Mouse (Mus musculus) heart, embryonic 10.5 days (tissue): ENCODE data around the gene Otud7b. TPM values are rescaled to one million over a fixed set of nuclear protein-coding genes. Genes with fewer than 3 reads are reported as not detected.
"Not testable (repeated sequence)": the region's sequence is repeated elsewhere in the genome, so short reads cannot be mapped to it uniquely, and the experiment has no call there.

Source experiments
- DNase-seq: peaks from one replicate; pipeline ENCODE4 v3.0.0-alpha.2; 2017; ENCODE audit warnings: low spot score
- H3K27ac ChIP-seq: fragments of 300-500 bp; sonication (generic); 2 replicates; pipeline ENCODE4 v1.5.1; 2016; ENCODE audit warnings: mild to moderate bottlenecking
- H3K27me3 ChIP-seq: fragments of 300-500 bp; sonication (generic); 2 replicates; pipeline ENCODE4 v1.6.1; 2016; ENCODE audit warnings: mild to moderate bottlenecking; ENCODE audit not compliant: poor library complexity, insufficient read depth, severe bottlenecking
- H3K36me3 ChIP-seq: fragments of 300-500 bp; sonication (generic); 2 replicates; pipeline ENCODE4 v1.6.1; 2016; ENCODE audit warnings: mild to moderate bottlenecking, moderate library complexity
- H3K4me1 ChIP-seq: fragments of 300-500 bp; sonication (generic); 2 replicates; pipeline ENCODE4 v1.6.1; 2016; ENCODE audit warnings: mild to moderate bottlenecking
- H3K4me3 ChIP-seq: fragments of 300-500 bp; sonication (generic); 2 replicates; pipeline ENCODE4 v1.5.1; 2016; ENCODE audit warnings: mild to moderate bottlenecking, moderate library complexity
- H3K9me3 ChIP-seq: fragments of 300-500 bp; sonication (generic); 2 replicates; pipeline ENCODE4 v1.6.1; 2016; ENCODE audit warnings: mild to moderate bottlenecking, moderate library complexity
- WGBS: fragments of 180-500 bp; shearing (Covaris S2); methylation state at CpG from one replicate; pipeline ENCODE4 v1.1.7; 2016; 5-methylcytosine and 5-hydroxymethylcytosine counted together
- polyA plus RNA-seq: library from polyadenylated mRNA; unstranded; fragments of >200 nt; fragmentation: Nextera tagmentation; extraction: Ambion mirVana; gene quantifications from 2 replicates; pipeline ENCODE4 v1.2.1, GENCODE M21; 2016

Otud7b gene
- polyA plus RNA-seq, 1 experiment from 2014 or later, result 15.2 TPM

GRCm38 (mm10) chr3:96198601-96199251, 94.4 kb downstream of the Otud7b start:
- not testable (repeated sequence) for DNase-seq, H3K9me3 ChIP-seq, H3K27me3 ChIP-seq
- H3K4me1 ChIP-seq, result peaks cover 21% of the 10 kb centered on the region
- WGBS, result 24% methylated on average over 8 of the region's 8 CpGs
- H3K27ac ChIP-seq, result peak overlapping the region; percentile 52; the same call in 1 of the 2 replicates
- peaks cover 21% of the 10 kb centered on the region for H3K36me3 ChIP-seq
- H3K4me3 ChIP-seq, result peak overlapping the region; percentile 29; the same call in 1 of the 2 replicates

- no peak overlapping the region for H3K4me3 ChIP-seq
- H3K27ac ChIP-seq, result no peak overlapping the region
- no peak for DNase-seq
- no peaks in the 10 kb centered on the region for H3K9me3 ChIP-seq
- WGBS, result 39% methylated on average over 2 of the region's 2 CpGs
- H3K4me1 ChIP-seq, result peaks cover 21% of the 10 kb centered on the region
- no peaks in the 10 kb centered on the region for H3K27me3 ChIP-seq
- peaks cover 11% of the 10 kb centered on the region for H3K36me3 ChIP-seq
Observed at GRCm38 (mm10) chr3:96199731-96200130, 95.4 kb downstream of the Otud7b start.

GRCm38 (mm10) chr3:96207819-96208218, 103.5 kb downstream of the Otud7b start:
- 84% methylated on average over 3 of the region's 3 CpGs for WGBS
- Histone ChIP-seq H3K4me3 (no peak overlapping the region), H3K27ac (no peak overlapping the region), H3K36me3 (no peaks in the 10 kb centered on the region), H3K4me1 (peaks cover 6% of the 10 kb centered on the region), H3K27me3 (peaks cover 6% of the 10 kb centered on the region; the same call in 1 of the 2 replicates), H3K9me3 (no peaks in the 10 kb centered on the region)
- DNase-seq, result no peak

DNA sequence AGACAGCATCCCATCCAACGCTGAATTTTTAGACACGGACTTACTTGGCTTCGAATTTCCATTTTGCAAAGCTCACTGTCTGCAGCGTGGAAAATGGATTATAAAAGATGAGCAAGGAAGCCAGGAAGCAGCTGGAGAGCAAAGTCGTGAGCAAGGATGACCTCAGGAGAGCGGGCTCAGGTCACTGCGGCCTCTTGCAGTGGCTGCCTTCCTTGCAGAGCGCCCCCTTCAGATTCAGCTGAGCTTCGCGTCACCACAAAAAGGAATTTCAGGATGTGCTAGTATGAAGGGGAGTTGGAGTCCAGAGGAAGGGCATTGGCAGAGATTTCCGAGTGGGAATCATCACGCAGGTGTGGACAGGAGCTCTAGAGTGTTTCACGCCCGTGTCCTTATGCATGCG, 104.9 kb downstream of the Otud7b start:
- no peak overlapping the region for H3K27ac ChIP-seq
- WGBS, result 19% methylated on average over 15 of the region's 15 CpGs
- H3K9me3 ChIP-seq, result no peaks in the 10 kb centered on the region
- peaks cover 6% of the 10 kb centered on the region; the same call in 1 of the 2 replicates for H3K27me3 ChIP-seq
- H3K36me3 ChIP-seq, result no peaks in the 10 kb centered on the region
- H3K4me3 ChIP-seq, result no peak overlapping the region
- DNase-seq, result no peak
- H3K4me1 ChIP-seq, result peaks cover 6% of the 10 kb centered on the region

Other genes starting within 250 kb of the Otud7b start
- gene Prpf3, start 248.6 kb upstream of the Otud7b start, polyA plus RNA-seq, result 40.4 and 55.1 TPM in 2 replicates
- 380 and 402 TPM in 2 replicates for gene Mrps21, start 233.0 kb upstream of the Otud7b start, polyA plus RNA-seq
- gene Ciart, start 222.3 kb upstream of the Otud7b start, polyA plus RNA-seq, result 6.0 and 10.7 TPM in 2 replicates
- gene BC028528, start 212.5 kb upstream of the Otud7b start, polyA plus RNA-seq, result 18.5 and 26.4 TPM in 2 replicates
- gene Aph1a, start 210.6 kb upstream of the Otud7b start, polyA plus RNA-seq, result 30.4 and 39.4 TPM in 2 replicates
- 47.2 and 68.0 TPM in 2 replicates for gene Car14, start 199.8 kb upstream of the Otud7b start, polyA plus RNA-seq
- 209 and 212 TPM in 2 replicates for gene Anp32e, start 175.3 kb upstream of the Otud7b start, polyA plus RNA-seq
- gene Plekho1, start 108.5 kb upstream of the Otud7b start, polyA plus RNA-seq, result 75.1 and 88.2 TPM in 2 replicates
- gene Vps45, start 46.1 kb upstream of the Otud7b start, polyA plus RNA-seq, result 26.1 and 30.6 TPM in 2 replicates
- 6.0 and 10.5 TPM in 2 replicates for gene Mtmr11, start 57.5 kb downstream of the Otud7b start, polyA plus RNA-seq
- 143 and 190 TPM in 2 replicates for gene Sf3b4, start 67.8 kb downstream of the Otud7b start, polyA plus RNA-seq
- gene Sv2a, start 76.6 kb downstream of the Otud7b start, polyA plus RNA-seq, result 17.8 and 22.6 TPM in 2 replicates
- 58.9 and 62.8 TPM in 2 replicates for gene Bola1, start 115.2 kb downstream of the Otud7b start, polyA plus RNA-seq
- gene Hist2h2ab, start 115.3 kb downstream of the Otud7b start, polyA plus RNA-seq, result 0.73 TPM in 1 of 2 replicates, not detected in the other
- 3.4 and 8.2 TPM in 2 replicates for gene Hist2h2ac, start 116.4 kb downstream of the Otud7b start, polyA plus RNA-seq
- gene Hist2h2be, start 116.6 kb downstream of the Otud7b start, polyA plus RNA-seq, result 2.8 and 3.5 TPM in 2 replicates
- gene Hist2h3c2, start 134.6 kb downstream of the Otud7b start, polyA plus RNA-seq, result 3.4 and 5.1 TPM in 2 replicates
- gene Hist2h2aa2, start 135.7 kb downstream of the Otud7b start, polyA plus RNA-seq, result 13.0 and 21.3 TPM in 2 replicates
- 8.3 and 9.5 TPM in 2 replicates for gene Hist2h2aa1, start 141.0 kb downstream of the Otud7b start, polyA plus RNA-seq
- 0.41 and 0.60 TPM in 2 replicates for gene Hist2h3c1, start 142.2 kb downstream of the Otud7b start, polyA plus RNA-seq
- gene Hist2h4, start 158.8 kb downstream of the Otud7b start, polyA plus RNA-seq, result 2.1 and 2.8 TPM in 2 replicates
- 17.8 and 25.8 TPM in 2 replicates for gene Hist2h3b, start 164.1 kb downstream of the Otud7b start, polyA plus RNA-seq
- 3.8 and 7.7 TPM in 2 replicates for gene Hist2h2bb, start 165.2 kb downstream of the Otud7b start, polyA plus RNA-seq
- 0.18 and 0.35 TPM in 2 replicates for gene Fcgr1, start 189.4 kb downstream of the Otud7b start, polyA plus RNA-seq